Mouse (Mus musculus) R1 (cell line): ENCODE data around the gene Tpt1.
"Not testable (repeated sequence)": the region's sequence is repeated elsewhere in the genome, so short reads cannot be mapped to it uniquely, and the experiment has no call there.

Experiments
- DNase-seq: peaks from one replicate; pipeline ENCODE4 v3.0.0-alpha.2; 2018; ENCODE audit warnings: low read depth, low spot score

Tpt1 gene

GRCm38 (mm10) chr14:75844111-75844695, 690 bp upstream of the Tpt1 start:
- DNase-seq = no peak

- DNase-seq = peak; percentile 89
These were observed 814 bp downstream of the Tpt1 start for GRCm38 (mm10) chr14:75845698-75846115.

- DNase-seq = no peak
These were observed 2.8 kb downstream of the Tpt1 start for GRCm38 (mm10) chr14:75847669-75848068.

- DNase-seq = no peak
These were observed 3.6 kb downstream of the Tpt1 start for GRCm38 (mm10) chr14:75848482-75848881.

GRCm38 (mm10) chr14:75849236-75849635, 4.3 kb downstream of the Tpt1 start:
- DNase-seq = peak; percentile 60

- DNase-seq = no peak
These were observed 5.1 kb downstream of the Tpt1 start for GRCm38 (mm10) chr14:75849842-75850568.

GRCm38 (mm10) chr14:75850819-75851218, 5.9 kb downstream of the Tpt1 start:
- peak; percentile 67 for DNase-seq

GRCm38 (mm10) chr14:75852016-75852415, 7.1 kb downstream of the Tpt1 start:
- no peak for DNase-seq

- DNase-seq = peak; percentile 82
These were observed 10.5 kb downstream of the Tpt1 start for GRCm38 (mm10) chr14:75855263-75855992.

GRCm38 (mm10) chr14:75858181-75858580, 13.3 kb downstream of the Tpt1 start:
- no peak for DNase-seq

GRCm38 (mm10) chr14:75859619-75860018, 14.7 kb downstream of the Tpt1 start:
- DNase-seq = peak; percentile 60

- peak; percentile 95 for DNase-seq
These were observed 17.8 kb downstream of the Tpt1 start for GRCm38 (mm10) chr14:75862701-75863100.

GRCm38 (mm10) chr14:75863549-75864409, 18.9 kb downstream of the Tpt1 start:
- DNase-seq = peak; percentile 99

GRCm38 (mm10) chr14:75866706-75867333, 21.9 kb downstream of the Tpt1 start:
- no peak for DNase-seq

GRCm38 (mm10) chr14:75868028-75868427, 23.1 kb downstream of the Tpt1 start:
- not testable (repeated sequence) for DNase-seq

- no peak for DNase-seq
These were observed 25.0 kb downstream of the Tpt1 start for GRCm38 (mm10) chr14:75869769-75870363.

GRCm38 (mm10) chr14:75870631-75871030, 25.7 kb downstream of the Tpt1 start:
- DNase-seq = peak; percentile 84

- DNase-seq = no peak
These were observed 26.2 kb downstream of the Tpt1 start for GRCm38 (mm10) chr14:75871111-75871510.

- DNase-seq = peak; percentile 79
These were observed 26.9 kb downstream of the Tpt1 start for GRCm38 (mm10) chr14:75871750-75872149.

GRCm38 (mm10) chr14:75873612-75874011, 28.7 kb downstream of the Tpt1 start:
- no peak for DNase-seq
